Mouse (Mus musculus) megakaryocyte, embryonic 14.5 days (primary cell): ENCODE measurements around the gene Akain1.

ENCODE experiments used
- FLI1 ChIP-seq: IDR thresholded peaks from 2 replicates; pipeline ENCODE4 v1.6.1; 2012; ENCODE audit warnings: low read length, inconsistent platforms, mixed read lengths
- GATA1 ChIP-seq: IDR thresholded peaks from 3 replicates; pipeline ENCODE4 v1.6.1; 2012; ENCODE audit warnings: mixed read lengths, low read length, inconsistent platforms, borderline replicate concordance

DNA sequence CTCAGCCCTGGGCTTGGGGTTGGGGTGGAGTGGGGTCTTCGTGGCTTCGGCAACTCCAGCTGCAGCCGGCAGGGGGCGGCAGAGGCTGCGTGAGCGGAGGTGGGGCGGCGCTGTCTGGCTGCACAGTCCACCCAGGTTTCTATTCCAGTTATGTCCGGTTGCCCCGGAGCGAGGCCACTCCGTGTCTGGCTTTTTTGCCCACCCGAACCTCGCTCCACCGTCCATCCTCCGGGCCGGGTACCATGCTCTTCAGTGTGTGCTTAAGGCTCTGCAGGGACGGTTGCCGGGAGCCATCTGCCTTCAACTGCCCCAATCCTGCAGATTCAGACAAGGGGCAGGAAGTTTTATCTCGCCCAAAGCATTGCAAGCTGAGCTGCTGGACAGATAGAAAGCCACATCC is 36.3 kb downstream of the Akain1 start:
- no peak for TF ChIP-seq GATA1
- no peak for TF ChIP-seq FLI1
